Mouse (Mus musculus) MEL (cell line): ENCODE measurements at regions not wholly inside any gene's neighbourhood (a gene's known extent, or its start where the extent isn't known, plus 50 kb on each side); places are given as distances from the start of the nearest gene placed in this dataset.

ENCODE experiments used
- DNase-seq: peaks from one replicate; pipeline ENCODE4 v3.0.0; 2011; ENCODE audit warnings: low read depth, low spot score
- H3K27ac ChIP-seq: 2 replicates; pipeline ENCODE4 v1.5.1; 2012; ENCODE audit warnings: low read depth, mild to moderate bottlenecking, control low read depth, low read length, moderate library complexity; ENCODE audit not compliant: control insufficient read depth
- H3K27me3 ChIP-seq, 2 experiments: fragments of 150-350 bp in 1 of 2; sonication (generic) in 1 of 2; 2 replicates each; pipeline ENCODE4 v1.6.1; 2012; ENCODE audit warnings: low read length in 2 of 2, mild to moderate bottlenecking in 2 of 2, improper control_type of control experiment in 1 of 2, moderate library complexity in 1 of 2; ENCODE audit not compliant: insufficient read depth in 2 of 2, control insufficient read depth in 1 of 2
- H3K36me3 ChIP-seq, 2 experiments: 2 replicates each; pipeline ENCODE4 v1.6.1; 2012 to 2014; ENCODE audit warnings: low read length in 2 of 2, improper control_type of control experiment in 1 of 2, inconsistent platforms in 1 of 2, mild to moderate bottlenecking in 1 of 2; ENCODE audit not compliant: insufficient read depth in 2 of 2, control insufficient read depth in 1 of 2
- H3K4me1 ChIP-seq, 2 experiments: fragments of 150-350 bp in 1 of 2; sonication (generic) in 1 of 2; 2 replicates each; pipeline ENCODE4 v1.6.1; 2012; ENCODE audit warnings: low read length in 2 of 2, improper control_type of control experiment in 1 of 2, mild to moderate bottlenecking in 1 of 2; ENCODE audit not compliant: insufficient read depth in 2 of 2, control insufficient read depth in 1 of 2
- H3K4me3 ChIP-seq, 2 experiments: fragments of 150-350 bp in 1 of 2; sonication (generic) in 1 of 2; 2 replicates each; pipeline ENCODE4 v1.5.1; 2012; ENCODE audit warnings: low read depth in 2 of 2, low read length in 2 of 2, mild to moderate bottlenecking in 2 of 2, moderate library complexity in 2 of 2, control low read depth in 1 of 2, improper control_type of control experiment in 1 of 2; ENCODE audit not compliant: control insufficient read depth in 1 of 2, insufficient read depth in 1 of 2
- H3K79me2 ChIP-seq: 2 replicates; pipeline ENCODE4 v1.6.1; 2012; ENCODE audit warnings: mild to moderate bottlenecking, low read length, moderate library complexity; ENCODE audit not compliant: control insufficient read depth, poor library complexity, insufficient read depth
- H3K9ac ChIP-seq: 2 replicates; pipeline ENCODE4 v1.6.1; 2012; ENCODE audit warnings: low read depth, mild to moderate bottlenecking, control low read depth, low read length, moderate library complexity; ENCODE audit not compliant: control insufficient read depth, poor library complexity, severe bottlenecking
- H3K9me3 ChIP-seq: fragments of 150-350 bp; sonication (generic); replicated peaks from 2 replicates; pipeline ENCODE4 v1.6.1; 2012; ENCODE audit warnings: mild to moderate bottlenecking, low read length, improper control_type of control experiment, moderate library complexity; ENCODE audit not compliant: insufficient read depth
- CHD2 ChIP-seq: IDR thresholded peaks from 2 replicates; pipeline ENCODE4 v1.6.1; 2011; ENCODE audit warnings: low read length, improper control_type of control experiment
- CTCF ChIP-seq, 3 experiments: IDR thresholded peaks in 2 of 3; conservative IDR thresholded peaks in 1 of 3; 2 replicates each; pipeline ENCODE4 v1.5.1; 2011 to 2012; ENCODE audit warnings: low read length in 3 of 3, low read depth in 2 of 3, mild to moderate bottlenecking in 2 of 3, improper control_type of control experiment in 1 of 3, inconsistent platforms in 1 of 3, mixed read lengths in 1 of 3, moderate library complexity in 1 of 3; ENCODE audit not compliant: control insufficient read depth in 1 of 3, insufficient read depth in 1 of 3, poor library complexity in 1 of 3, severe bottlenecking in 1 of 3
- ETS1 ChIP-seq: IDR thresholded peaks from 2 replicates; pipeline ENCODE4 v1.6.1; 2012; ENCODE audit warnings: low read depth, mild to moderate bottlenecking, inconsistent platforms, low read length, improper control_type of control experiment, moderate library complexity
- GABPA ChIP-seq: IDR thresholded peaks from 2 replicates; pipeline ENCODE4 v1.6.1; 2012; ENCODE audit warnings: low read depth, mild to moderate bottlenecking, inconsistent platforms, low read length, improper control_type of control experiment, moderate library complexity
- GATA1 ChIP-seq: IDR thresholded peaks from 2 replicates; pipeline ENCODE4 v1.6.1; 2011; ENCODE audit warnings: low read depth, low read length, improper control_type of control experiment
- JUND ChIP-seq: IDR thresholded peaks from 2 replicates; pipeline ENCODE4 v1.6.1; 2011; ENCODE audit warnings: low read depth, mild to moderate bottlenecking, improper control_type of control experiment, low read length
- KAT2A ChIP-seq: conservative IDR thresholded peaks from 2 replicates; pipeline ENCODE4 v1.6.1; 2012; ENCODE audit warnings: low read depth, low read length, improper control_type of control experiment, inconsistent platforms
- MAX ChIP-seq: IDR thresholded peaks from 2 replicates; pipeline ENCODE4 v1.6.1; 2011; ENCODE audit warnings: low read length, improper control_type of control experiment
- MAZ ChIP-seq: IDR thresholded peaks from 2 replicates; pipeline ENCODE4 v1.6.1; 2012; ENCODE audit warnings: low read depth, mild to moderate bottlenecking, inconsistent platforms, low read length, improper control_type of control experiment
- MEF2A ChIP-seq: IDR thresholded peaks from 2 replicates; pipeline ENCODE4 v1.6.1; 2014; ENCODE audit warnings: low read depth, mild to moderate bottlenecking, inconsistent platforms, low read length, improper control_type of control experiment; ENCODE audit not compliant: poor library complexity, insufficient replicate concordance, severe bottlenecking; ENCODE audit errors: extremely low read depth
- MXI1 ChIP-seq: IDR thresholded peaks from 2 replicates; pipeline ENCODE4 v1.6.1; 2011; ENCODE audit warnings: mild to moderate bottlenecking, low read depth, low read length, improper control_type of control experiment
- MYB ChIP-seq: IDR thresholded peaks from 2 replicates; pipeline ENCODE4 v1.6.1; 2011; ENCODE audit warnings: mild to moderate bottlenecking, low read depth, low read length, improper control_type of control experiment
- MYC ChIP-seq: IDR thresholded peaks from 2 replicates; pipeline ENCODE4 v1.6.1; 2011; ENCODE audit warnings: low read depth, mild to moderate bottlenecking, low read length, improper control_type of control experiment, moderate library complexity
- NELFE ChIP-seq: IDR thresholded peaks from 2 replicates; pipeline ENCODE4 v1.6.1; 2011; ENCODE audit warnings: low read depth, low read length, improper control_type of control experiment
- NRF1 ChIP-seq: IDR thresholded peaks from 2 replicates; pipeline ENCODE4 v1.6.1; 2014; ENCODE audit warnings: low read depth, mild to moderate bottlenecking, inconsistent platforms, low read length, improper control_type of control experiment, moderate library complexity; ENCODE audit not compliant: poor library complexity, insufficient read depth, severe bottlenecking
- POLR2A ChIP-seq, 2 experiments: IDR thresholded peaks; 2 replicates each; pipeline ENCODE4 v1.6.1; 2011 to 2012; ENCODE audit warnings: low read length in 2 of 2, mild to moderate bottlenecking in 2 of 2, control low read depth in 1 of 2, improper control_type of control experiment in 1 of 2, low read depth in 1 of 2, moderate library complexity in 1 of 2; ENCODE audit not compliant: control insufficient read depth in 1 of 2, insufficient read depth in 1 of 2, poor library complexity in 1 of 2
- POLR2AphosphoS5 ChIP-seq: IDR thresholded peaks from 2 replicates; pipeline ENCODE4 v1.6.1; 2012; ENCODE audit warnings: low read depth, borderline replicate concordance, mild to moderate bottlenecking, inconsistent platforms, low read length, moderate library complexity, mixed read lengths
- RCOR1 ChIP-seq: IDR thresholded peaks from 2 replicates; pipeline ENCODE4 v1.6.1; 2012; ENCODE audit warnings: low read depth, mild to moderate bottlenecking, inconsistent platforms, low read length, improper control_type of control experiment
- SIN3A ChIP-seq: IDR thresholded peaks from 2 replicates; pipeline ENCODE4 v1.6.1; 2012; ENCODE audit warnings: low read length, improper control_type of control experiment, inconsistent platforms
- SMC3 ChIP-seq: IDR thresholded peaks from 2 replicates; pipeline ENCODE4 v1.6.1; 2011; ENCODE audit warnings: low read depth, low read length, improper control_type of control experiment
- TAL1 ChIP-seq: IDR thresholded peaks from 2 replicates; pipeline ENCODE4 v1.6.1; 2012; ENCODE audit warnings: mild to moderate bottlenecking, inconsistent platforms, low read length, moderate library complexity, mixed read lengths
- TCF12 ChIP-seq: IDR thresholded peaks from 2 replicates; pipeline ENCODE4 v1.6.1; 2014; ENCODE audit warnings: low read depth, mild to moderate bottlenecking, inconsistent platforms, low read length, improper control_type of control experiment, moderate library complexity
- USF2 ChIP-seq, 2 experiments: IDR thresholded peaks; 2 replicates each; pipeline ENCODE4 v1.6.1; 2011 to 2012; ENCODE audit warnings: improper control_type of control experiment in 2 of 2, low read length in 2 of 2, borderline replicate concordance in 1 of 2, inconsistent platforms in 1 of 2, low read depth in 1 of 2, mild to moderate bottlenecking in 1 of 2; ENCODE audit not compliant: insufficient read depth in 1 of 2
- ZMIZ1 ChIP-seq: IDR thresholded peaks from 2 replicates; pipeline ENCODE4 v1.6.1; 2012; ENCODE audit warnings: low read depth, mild to moderate bottlenecking, inconsistent platforms, low read length, improper control_type of control experiment, moderate library complexity
- ZNF384 ChIP-seq: IDR thresholded peaks from 2 replicates; pipeline ENCODE4 v1.6.1; 2012; ENCODE audit warnings: low read depth, mild to moderate bottlenecking, inconsistent platforms, low read length, improper control_type of control experiment

DNA sequence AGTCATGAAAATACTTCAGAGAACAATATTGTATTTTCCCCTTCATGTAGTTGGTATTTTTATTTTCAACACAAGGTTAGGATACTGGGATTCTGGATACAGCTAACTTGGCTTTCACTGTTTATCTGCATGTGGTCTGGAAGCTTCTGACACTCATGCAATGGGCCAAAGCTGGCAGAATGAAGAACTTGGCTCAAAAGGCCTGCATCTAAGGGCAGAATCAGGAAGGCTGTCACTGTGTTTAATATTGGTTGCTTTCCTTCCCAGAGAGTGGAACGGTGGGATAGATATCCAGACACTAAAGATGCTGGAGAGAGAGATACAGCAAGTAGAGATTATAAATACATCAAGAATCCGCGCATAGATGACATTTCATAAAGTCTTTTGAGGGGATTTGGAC is 645.4 kb downstream of the Actr3 start:
- H3K9ac ChIP-seq: no peak overlapping the region
- no peak overlapping the region for H3K27ac ChIP-seq
- TF ChIP-seq MEF2A (no peak), ETS1 (no peak), USF2 (IDR thresholded peaks at IDR 0.05; ENCODE audit: borderline replicate concordance in 1 of 2, insufficient read depth in 1 of 2, low read depth in 1 of 2, low read length in 2 of 2) (no peak), CHD2 (no peak), ZMIZ1 (no peak), NELFE (no peak)
- H3K36me3 ChIP-seq: no peaks in the 10 kb centered on the region
- DNase-seq: no peak
- no peaks in the 10 kb centered on the region for H3K4me1 ChIP-seq
- H3K79me2 ChIP-seq: no peaks in the 10 kb centered on the region
- H3K27me3 ChIP-seq: no peaks in the 10 kb centered on the region
- H3K4me3 ChIP-seq: no peak overlapping the region
- no peaks in the 10 kb centered on the region for H3K9me3 ChIP-seq

GRCm38 (mm10) chr1:124783066-124783465 is 652.5 kb downstream of the Actr3 start:
- Histone ChIP-seq H3K9me3 (no peaks in the 10 kb centered on the region), H3K4me3 (no peak overlapping the region), H3K27ac (no peak overlapping the region), H3K9ac (no peak overlapping the region), H3K4me1 (no peaks in the 10 kb centered on the region), H3K27me3 (no peaks in the 10 kb centered on the region), H3K79me2 (no peaks in the 10 kb centered on the region), H3K36me3 (no peaks in the 10 kb centered on the region)
- DNase-seq: no peak
- TF ChIP-seq JUND (no peak), MEF2A (no peak), TCF12 (no peak), MYB (no peak), MXI1 (no peak), CTCF (IDR thresholded peaks at IDR 0.05 in 2 of 3, conservative IDR thresholded peaks at IDR 0.05 in 1 of 3; ENCODE audit: control insufficient read depth in 1 of 3, insufficient read depth in 1 of 3, low read depth in 2 of 3, low read length in 3 of 3, poor library complexity in 1 of 3, severe bottlenecking in 1 of 3) (no peak), ZNF384 (no peak), GABPA (no peak), MYC (no peak), GATA1 (no peak), SIN3A (no peak), POLR2AphosphoS5 (no peak), POLR2A (IDR thresholded peaks at IDR 0.05; ENCODE audit: control insufficient read depth in 1 of 2, insufficient read depth in 1 of 2, low read depth in 1 of 2, low read length in 2 of 2, poor library complexity in 1 of 2) (no peak), SMC3 (no peak), TAL1 (no peak), MAX (no peak), MAZ (no peak), NRF1 (no peak), KAT2A (no peak), RCOR1 (no peak)
